22 mouse cellular contexts compared by ENCODE assay signal in genomic region chr8:80494346-80494660, GRCm38 (mm10). TPM values are rescaled to one million over a fixed set of nuclear protein-coding genes. Genes with fewer than 3 reads are reported as not detected.
A peak's percentile ranks its signal among the peaks of the same experiment; 100 is the strongest.
DNase-seq lines count a peak whose midpoint lies in the region; ATAC-seq and TF ChIP-seq lines count a peak whose summit lies in the region.
"Had no signal": no experiment of that assay in that cellular context is flagged by ENCODE, and none has a peak within 500 bp of the region (broad histone marks: within the 10 kb centered on the region; RNA-seq: fewer than 3 reads in every experiment).

No protein-coding gene starts in this region.

- no peak for TF ChIP-seq EP300 in stomach, postnatal 0 days (optimal IDR thresholded peaks at IDR 0.05)

- H3K27ac ChIP-seq in heart, embryonic 11.5 days (ENCODE audit: low read depth, low read length): peak overlapping the region; percentile 58; the same call in 1 of the 2 replicates
- H3K27ac ChIP-seq in stomach, embryonic 16.5 days (ENCODE audit: low read length): peak overlapping the region; percentile 58; the same call in 1 of the 2 replicates
- H3K27ac ChIP-seq in stomach, postnatal 0 days (replicated peaks): no peak overlapping the region
- H3K27ac ChIP-seq in liver, embryonic 12.5 days: peak overlapping the region; percentile 96
- no peak overlapping the region for H3K27ac ChIP-seq in midbrain, postnatal 0 days (ENCODE audit: low read depth, low read length)
- H3K27ac ChIP-seq: forebrain, embryonic 12.5 days; hindbrain, embryonic 15.5 days; midbrain, embryonic 10.5 days had no signal

- no peaks in the 10 kb centered on the region for H3K4me1 ChIP-seq in heart, embryonic 11.5 days (ENCODE audit: control insufficient read depth, insufficient read depth, low read length)
- peaks cover 9% of the 10 kb centered on the region for H3K4me1 ChIP-seq in stomach, embryonic 16.5 days (ENCODE audit: control insufficient read depth, insufficient read depth, low read length)
- H3K4me1 ChIP-seq in stomach, postnatal 0 days (replicated peaks; ENCODE audit: control insufficient read depth, insufficient read depth): no peaks in the 10 kb centered on the region; the same call in 1 of the 2 replicates
- peaks cover 47% of the 10 kb centered on the region for H3K4me1 ChIP-seq in liver, embryonic 12.5 days
- H3K4me1 ChIP-seq in midbrain, postnatal 0 days (ENCODE audit: insufficient read depth, low read length): no peaks in the 10 kb centered on the region
- H3K4me1 ChIP-seq: heart, embryonic 12.5 days had no signal

- peak overlapping the region; percentile 18; the same call in 1 of the 2 replicates for H3K4me3 ChIP-seq in heart, embryonic 11.5 days (ENCODE audit: low read depth, low read length)
- no peak overlapping the region for H3K4me3 ChIP-seq in stomach, embryonic 16.5 days (replicated peaks; ENCODE audit: low read length)
- no peak overlapping the region for H3K4me3 ChIP-seq in stomach, postnatal 0 days (ENCODE audit: low read depth, low read length)
- peak overlapping the region; percentile 75 for H3K4me3 ChIP-seq in liver, embryonic 12.5 days
- no peak overlapping the region for H3K4me3 ChIP-seq in midbrain, postnatal 0 days (ENCODE audit: low read depth, low read length)
- H3K4me3 ChIP-seq: forebrain, embryonic 12.5 days had no signal

- no peak for TF ChIP-seq CTCF in stomach, postnatal 0 days (IDR thresholded peaks at IDR 0.05; ENCODE audit: low read depth)
- no peak for TF ChIP-seq CTCF in midbrain, postnatal 0 days (IDR thresholded peaks at IDR 0.05)

- no peak for DNase-seq in heart, postnatal 4 days
- DNase-seq in stomach, postnatal 0 days (ENCODE audit: low spot score): no peak
- DNase-seq in midbrain, postnatal 0 days (ENCODE audit: low spot score): no peak
- DNase-seq in thymus, postnatal 10 days (ENCODE audit: low spot score in 2 of 2): no peak
- no peak for DNase-seq in c-Kit-positive CD71-positive TER-119-positive erythroid progenitor cells, embryonic 14.5 days (ENCODE audit: low spot score)
- DNase-seq: adrenal gland, adult 8-10 months; B cell, adult 2 months; cerebellum, adult 9-11 months; gastrocnemius, postnatal 25 days; kidney, adult 2 months; kidney, postnatal 10 days; right cerebral cortex, postnatal 4 days; thymus, postnatal 14 days had no signal

- peak overlapping the region; percentile 43; the same call in 1 of the 2 replicates for H3K9ac ChIP-seq in heart, embryonic 11.5 days (ENCODE audit: low read depth, low read length)
- no peak overlapping the region for H3K9ac ChIP-seq in stomach, embryonic 16.5 days (ENCODE audit: low read length)
- no peak overlapping the region for H3K9ac ChIP-seq in stomach, postnatal 0 days (ENCODE audit: low read length)
- H3K9ac ChIP-seq in liver, embryonic 12.5 days: peak overlapping the region; percentile 87
- H3K9ac ChIP-seq in midbrain, postnatal 0 days (replicated peaks; ENCODE audit: low read length, poor library complexity, severe bottlenecking): no peak overlapping the region
- H3K9ac ChIP-seq: forebrain, embryonic 12.5 days; hindbrain, embryonic 15.5 days had no signal

- H3K27me3 ChIP-seq in heart, embryonic 11.5 days (ENCODE audit: control insufficient read depth, insufficient read depth, low read length): no peaks in the 10 kb centered on the region
- H3K27me3 ChIP-seq in stomach, embryonic 16.5 days (ENCODE audit: control insufficient read depth, insufficient read depth, low read length): no peaks in the 10 kb centered on the region
- H3K27me3 ChIP-seq in stomach, postnatal 0 days (ENCODE audit: control insufficient read depth, insufficient read depth, low read length): no peaks in the 10 kb centered on the region
- H3K27me3 ChIP-seq in liver, embryonic 12.5 days (replicated peaks): no peaks in the 10 kb centered on the region
- H3K27me3 ChIP-seq in midbrain, postnatal 0 days (ENCODE audit: insufficient read depth, low read length): no peaks in the 10 kb centered on the region
- H3K27me3 ChIP-seq: forebrain, embryonic 12.5 days; heart, embryonic 12.5 days; hindbrain, embryonic 15.5 days had no signal

- no peak overlapping the region for H3K4me2 ChIP-seq in heart, embryonic 11.5 days
- no peak overlapping the region for H3K4me2 ChIP-seq in stomach, embryonic 16.5 days (ENCODE audit: low read depth, low read length)
- no peak overlapping the region for H3K4me2 ChIP-seq in stomach, postnatal 0 days (replicated peaks; ENCODE audit: low read depth)
- H3K4me2 ChIP-seq in liver, embryonic 12.5 days: peak overlapping the region; percentile 80
- H3K4me2 ChIP-seq in midbrain, postnatal 0 days (ENCODE audit: low read depth, low read length, poor library complexity, severe bottlenecking): no peak overlapping the region

- WGBS in heart, embryonic 11.5 days (ENCODE audit: insufficient replicate concordance): 78% methylated on average over 2 of the region's 2 CpGs
- 60% methylated on average over 2 of the region's 2 CpGs for WGBS in stomach, embryonic 16.5 days
- WGBS in stomach, postnatal 0 days: 58% methylated on average over 2 of the region's 2 CpGs
- 36% methylated on average over 2 of the region's 2 CpGs for WGBS in liver, embryonic 12.5 days (ENCODE audit: insufficient replicate concordance)
- WGBS in midbrain, postnatal 0 days: 95% methylated on average over 2 of the region's 2 CpGs

- H3K36me3 ChIP-seq in heart, embryonic 11.5 days (ENCODE audit: control insufficient read depth, insufficient read depth, low read length): no peaks in the 10 kb centered on the region
- H3K36me3 ChIP-seq in stomach, embryonic 16.5 days (ENCODE audit: control insufficient read depth, insufficient read depth, low read length): no peaks in the 10 kb centered on the region
- H3K36me3 ChIP-seq in stomach, postnatal 0 days (ENCODE audit: control insufficient read depth, insufficient read depth, low read length): no peaks in the 10 kb centered on the region
- peaks cover 40% of the 10 kb centered on the region for H3K36me3 ChIP-seq in liver, embryonic 12.5 days
- H3K36me3 ChIP-seq in midbrain, postnatal 0 days (ENCODE audit: insufficient read depth, low read length): no peaks in the 10 kb centered on the region
- H3K36me3 ChIP-seq: forebrain, embryonic 12.5 days; heart, embryonic 12.5 days; hindbrain, embryonic 15.5 days; midbrain, embryonic 10.5 days had no signal

- no peaks in the 10 kb centered on the region for H3K9me3 ChIP-seq in heart, embryonic 11.5 days (replicated peaks; ENCODE audit: control insufficient read depth, low read length)
- no peaks in the 10 kb centered on the region for H3K9me3 ChIP-seq in stomach, embryonic 16.5 days (replicated peaks; ENCODE audit: control insufficient read depth, low read length)
- no peaks in the 10 kb centered on the region for H3K9me3 ChIP-seq in stomach, postnatal 0 days (ENCODE audit: control insufficient read depth, low read length)
- H3K9me3 ChIP-seq in liver, embryonic 12.5 days (replicated peaks): no peaks in the 10 kb centered on the region
- no peaks in the 10 kb centered on the region for H3K9me3 ChIP-seq in midbrain, postnatal 0 days (ENCODE audit: low read length)
- H3K9me3 ChIP-seq: forebrain, embryonic 12.5 days; heart, embryonic 12.5 days; hindbrain, embryonic 15.5 days; midbrain, embryonic 10.5 days had no signal

- ATAC-seq in heart, embryonic 11.5 days (replicated peaks; ENCODE audit: insufficient number of reproducible peaks, low FRiP score, low TSS enrichment): no peak
- peak; percentile 50; the same call in 1 of the 2 replicates for ATAC-seq in stomach, embryonic 16.5 days (ENCODE audit: insufficient read depth, low FRiP score)
- ATAC-seq in stomach, postnatal 0 days (ENCODE audit: low FRiP score, low TSS enrichment): no peak; the same call in 1 of the 2 replicates
- no peak for ATAC-seq in liver, embryonic 12.5 days
- ATAC-seq in midbrain, postnatal 0 days (ENCODE audit: low FRiP score): no peak

RNA-seq across cellular contexts. Expression of gene Gypa, which starts 0.7 kb away (rescaled TPM):
- polyA plus RNA-seq in heart, embryonic 11.5 days (2014; fragmentation: Nextera tagmentation; extraction: Ambion mirVana): 51.9 and 61.0 TPM in 2 replicates
- 1 to 10 TPM; 1.1 to 2.9 TPM for total RNA-seq in heart, postnatal 4 days (2021)
- 25.3 and 33.2 TPM in 2 replicates for polyA plus RNA-seq in stomach, embryonic 16.5 days (2015; fragmentation: Nextera tagmentation; extraction: Ambion mirVana)
- 0.55 and 0.65 TPM in 2 replicates for polyA plus RNA-seq in stomach, postnatal 0 days (2015; fragmentation: Nextera tagmentation; extraction: Ambion mirVana)
- 495 and 540 TPM in 2 replicates for polyA plus RNA-seq in liver, embryonic 12.5 days (2016; fragmentation: Nextera tagmentation; extraction: Ambion mirVana)
- 1.7 TPM in 1 of 2 replicates, not detected in the other for total RNA-seq in midbrain, postnatal 0 days (2014; rRNA removed)
- 0.32 and 0.37 TPM in 2 replicates for polyA plus RNA-seq in midbrain, postnatal 0 days (2015; fragmentation: Nextera tagmentation; extraction: Ambion mirVana)
- total RNA-seq: left cerebral cortex, postnatal 25 days had no signal
- polyA plus RNA-seq: liver, adult 2 months had no signal

Comparison
In these comparisons a context has a peak if more than half of its experiments do, and no peak if none do; other contexts are left out.
1. H3K27ac ChIP-seq: peak in heart, embryonic 11.5 days (single experiment), stomach, embryonic 16.5 days (single experiment) and liver, embryonic 12.5 days (single experiment); none in stomach, postnatal 0 days (single experiment) and midbrain, postnatal 0 days (single experiment).
2. RNA of gene Gypa, which starts 0.7 kb away (polyA plus RNA-seq): 495 to 540 TPM in liver, embryonic 12.5 days, 51.9 to 61.0 TPM in heart, embryonic 11.5 days and 25.3 to 33.2 TPM in stomach, embryonic 16.5 days; 0.55 to 0.65 TPM in stomach, postnatal 0 days and 0.32 to 0.37 TPM in midbrain, postnatal 0 days; every median in the first group is over 10 times any median in the second.
3. H3K4me3 ChIP-seq: peak in heart, embryonic 11.5 days (single experiment) and liver, embryonic 12.5 days (single experiment); none in stomach, embryonic 16.5 days (single experiment), stomach, postnatal 0 days (single experiment) and midbrain, postnatal 0 days (single experiment).
4. H3K9ac ChIP-seq: peak in heart, embryonic 11.5 days (single experiment) and liver, embryonic 12.5 days (single experiment); none in stomach, embryonic 16.5 days (single experiment), stomach, postnatal 0 days (single experiment) and midbrain, postnatal 0 days (single experiment).